Mouse (Mus musculus) heart, postnatal 0 days (tissue): Measurements from ENCODE around the gene Nle1. TPM values are rescaled to one million over a fixed set of nuclear protein-coding genes. Genes with fewer than 3 reads are reported as not detected.

Source experiments
- ATAC-seq: fragments of 200-750 bp; cut with Nextera tagmentation; 2 replicates; pipeline ENCODE4 v1.8.0; 2017; ENCODE audit warnings: low read depth, moderate number of reproducible peaks, moderate library complexity; ENCODE audit not compliant: insufficient read depth
- DNase-seq: peaks from one replicate; pipeline ENCODE4 v3.0.0-alpha.2; 2016; ENCODE audit warnings: low spot score
- H3K27ac ChIP-seq: fragments of 300-500 bp; sonication (generic); 2 replicates; pipeline ENCODE4 v1.5.1; 2014; ENCODE audit warnings: low read depth, mild to moderate bottlenecking
- H3K27me3 ChIP-seq: fragments of 300-500 bp; sonication (generic); 2 replicates; pipeline ENCODE4 v1.6.1; 2014; ENCODE audit warnings: low read length, mixed read lengths; ENCODE audit not compliant: control insufficient read depth, insufficient read depth
- H3K36me3 ChIP-seq: fragments of 300-500 bp; sonication (generic); replicated peaks from 2 replicates; pipeline ENCODE4 v1.6.1; 2014; ENCODE audit warnings: low read length, mixed read lengths; ENCODE audit not compliant: control insufficient read depth, insufficient read depth
- H3K4me1 ChIP-seq: fragments of 300-500 bp; sonication (generic); 2 replicates; pipeline ENCODE4 v1.6.1; 2014; ENCODE audit warnings: antibody characterized with exemption; ENCODE audit not compliant: control insufficient read depth, insufficient read depth
- H3K4me2 ChIP-seq: fragments of 300-500 bp; sonication (generic); 2 replicates; pipeline ENCODE4 v1.6.1; 2014; ENCODE audit warnings: low read depth, mild to moderate bottlenecking, low read length, moderate library complexity
- H3K4me3 ChIP-seq: fragments of 300-500 bp; sonication (generic); 2 replicates; pipeline ENCODE4 v1.5.1; 2014; ENCODE audit warnings: low read depth, low read length
- H3K9ac ChIP-seq: fragments of 300-500 bp; sonication (generic); replicated peaks from 2 replicates; pipeline ENCODE4 v1.6.1; 2014; ENCODE audit warnings: low read depth, low read length, mixed read lengths
- H3K9me3 ChIP-seq: fragments of 300-500 bp; sonication (generic); replicated peaks from 2 replicates; pipeline ENCODE4 v1.6.1; 2016; ENCODE audit warnings: low read length; ENCODE audit not compliant: control insufficient read depth
- CTCF ChIP-seq: IDR thresholded peaks from 2 replicates; pipeline ENCODE4 v1.5.1; 2016; ENCODE audit warnings: antibody characterized with exemption, control low read depth, low read depth
- EP300 ChIP-seq: IDR thresholded peaks from 2 replicates; pipeline ENCODE4 v1.6.1; 2016; ENCODE audit warnings: antibody characterized with exemption, low read depth
- WGBS: fragments of 180-500 bp; shearing (Covaris S2); extraction: QIAGEN DNeasy Blood & Tissue Kit; methylation state at CpG from one replicate; pipeline ENCODE4 v1.1.7; 2014; 5-methylcytosine and 5-hydroxymethylcytosine counted together
- polyA plus RNA-seq: library from polyadenylated mRNA; unstranded; fragments of >200 nt; fragmentation: Nextera tagmentation; extraction: Ambion mirVana; gene quantifications from 2 replicates; pipeline ENCODE4 v1.2.1, GENCODE M21; 2015
- total RNA-seq: library from RNA; depleted of rRNA; stranded (reverse); fragments of >200 nt; gene quantifications from 2 replicates; pipeline ENCODE4 v1.2.3, GENCODE M21; 2014; ENCODE audit warnings: low replicate concordance; rRNA removed

Gene Nle1
- total RNA-seq (25.9 and 28.1 TPM in 2 replicates), polyA plus RNA-seq (9.0 and 9.4 TPM in 2 replicates)

DNA sequence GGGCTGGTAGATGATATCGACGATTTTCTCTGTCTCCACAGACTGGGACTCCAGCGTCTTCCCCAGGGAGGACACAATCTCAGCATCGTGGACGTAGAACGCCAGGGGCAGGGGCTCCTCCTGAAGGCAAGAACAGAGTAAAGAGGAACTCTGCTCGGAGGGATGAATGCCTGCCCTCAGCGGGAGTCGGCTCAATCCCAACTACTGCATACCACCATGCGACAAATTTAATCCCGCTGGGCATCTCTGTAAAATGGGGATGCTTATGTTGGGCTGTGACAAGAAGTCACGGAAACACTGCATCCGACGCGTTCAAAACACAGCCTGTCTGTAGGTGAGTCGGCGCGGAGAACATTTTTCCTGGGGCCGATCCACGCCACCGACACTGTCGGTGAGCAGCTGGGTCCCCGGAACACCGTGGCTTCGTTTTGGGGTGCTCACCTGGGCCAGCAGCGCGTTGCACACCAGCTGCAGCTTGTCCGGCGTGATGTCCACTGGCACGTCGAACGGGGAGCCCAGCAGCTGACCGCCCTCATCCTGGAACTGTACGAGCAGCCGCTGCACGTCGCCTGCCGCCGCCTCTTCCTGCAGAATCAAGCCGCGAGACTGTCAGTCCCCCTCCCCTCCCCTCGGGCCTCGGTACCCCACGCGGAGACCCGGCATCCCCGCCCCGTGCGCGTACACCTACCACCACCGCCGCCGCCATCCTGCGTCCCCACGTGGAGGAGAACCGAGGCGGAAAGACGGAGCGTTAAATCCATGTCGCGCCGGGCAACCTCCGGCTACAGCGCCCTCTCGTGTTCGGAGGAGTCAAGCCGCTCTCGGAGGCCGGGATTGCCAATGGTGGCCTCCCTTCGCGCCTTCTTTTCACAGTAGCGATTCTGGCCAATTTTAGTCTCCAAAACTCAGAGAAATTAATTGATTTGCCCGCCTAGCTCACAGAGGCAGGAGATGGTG, at the start of gene Nle1:
TSS of gene Nle1 (minus strand) at position 761 of the 957 bp plus-strand sequence.
- Histone ChIP-seq H3K9ac (peak within 1 kb of the TSS; percentile 67), H3K27me3 (no peaks in the 10 kb centered on the region), H3K9me3 (no peaks in the 10 kb centered on the region), H3K36me3 (peaks cover 34% of the 10 kb centered on the region), H3K4me3 (peak within 1 kb of the TSS; percentile 93), H3K4me1 (peaks cover 18% of the 10 kb centered on the region), H3K27ac (peak within 1 kb of the TSS; percentile 15; the same call in 1 of the 2 replicates), H3K4me2 (peak within 1 kb of the TSS; percentile 99)
- peak; percentile 21 for ATAC-seq
- TF ChIP-seq CTCF: peak; percentile 96
- no peak for TF ChIP-seq EP300
- DNase-seq: peak; percentile 85
- WGBS: 1% methylated on average over 72 of the region's 73 CpGs

- H3K9ac ChIP-seq: no peak overlapping the region
- no peaks in the 10 kb centered on the region for H3K9me3 ChIP-seq
- WGBS: 58% methylated on average over 10 of the region's 10 CpGs
- peaks cover 22% of the 10 kb centered on the region for H3K36me3 ChIP-seq
- DNase-seq (no peak), ATAC-seq (no peak)
- no peak overlapping the region for H3K27ac ChIP-seq
- no peak overlapping the region for H3K4me3 ChIP-seq
- H3K27me3 ChIP-seq: peaks cover 5% of the 10 kb centered on the region; the same call in 1 of the 2 replicates
- peaks cover 2% of the 10 kb centered on the region; the same call in 1 of the 2 replicates for H3K4me1 ChIP-seq
- no peak overlapping the region for H3K4me2 ChIP-seq
- no peak for TF ChIP-seq EP300
- no peak for TF ChIP-seq CTCF
Measured at GRCm38 (mm10) chr11:82956925-82957324, 48.7 kb upstream of the Nle1 start.

DNA sequence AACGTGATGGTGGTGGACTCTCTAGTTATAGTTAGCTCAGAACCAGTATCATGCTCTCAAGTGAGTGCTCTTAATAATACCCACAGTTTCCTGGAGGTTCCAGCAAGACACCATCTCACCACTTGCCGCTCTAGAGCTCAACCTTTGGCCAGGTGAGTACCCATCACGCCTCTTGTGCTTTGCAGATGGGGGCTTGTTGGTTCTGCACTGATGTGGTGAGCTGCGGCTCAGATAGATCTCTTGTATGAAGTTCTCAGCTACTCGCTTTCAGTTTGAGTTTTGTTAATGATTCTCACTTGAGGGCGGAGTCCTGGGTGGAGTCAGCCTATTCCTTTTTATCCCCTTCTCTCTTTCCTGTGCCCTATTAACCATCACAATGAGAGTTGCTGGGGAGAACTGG, 46.4 kb upstream of the Nle1 start:
- no peak overlapping the region for H3K27ac ChIP-seq
- no peaks in the 10 kb centered on the region for H3K9me3 ChIP-seq
- DNase-seq: no peak
- H3K9ac ChIP-seq: no peak overlapping the region
- H3K4me2 ChIP-seq: peak overlapping the region; percentile 76
- H3K4me1 ChIP-seq: peaks cover 10% of the 10 kb centered on the region
- 0 out of 2 replicates have a peak overlapping the region, but pooled peaks have one; percentile 52 for H3K4me3 ChIP-seq
- H3K36me3 ChIP-seq: peaks cover 6% of the 10 kb centered on the region; the same call in 1 of the 2 replicates
- TF ChIP-seq EP300 (no peak), CTCF (no peak)
- 78% methylated on average over 6 of the region's 6 CpGs for WGBS
- no peak for ATAC-seq
- peaks cover 13% of the 10 kb centered on the region; the same call in 1 of the 2 replicates for H3K27me3 ChIP-seq

GRCm38 (mm10) chr11:82952612-82953542, 44.7 kb upstream of the Nle1 start:
- Histone ChIP-seq H3K4me2 (peak overlapping the region; percentile 76), H3K36me3 (no peaks in the 10 kb centered on the region), H3K4me1 (peaks cover 10% of the 10 kb centered on the region), H3K4me3 (peak overlapping the region; percentile 52), H3K27me3 (peaks cover 13% of the 10 kb centered on the region; the same call in 1 of the 2 replicates), H3K9me3 (no peaks in the 10 kb centered on the region), H3K27ac (peak overlapping the region; percentile 91), H3K9ac (peak overlapping the region; percentile 55; the same call in 1 of the 2 replicates)
- 46% methylated on average over 9 of the region's 9 CpGs for WGBS
- TF ChIP-seq CTCF: no peak
- no peak for TF ChIP-seq EP300
- peak; percentile 38 for DNase-seq
- peak; percentile 28; the same call in 1 of the 2 replicates for ATAC-seq
